Mouse (Mus musculus) forebrain, embryonic 15.5 days (tissue): ENCODE measurements at regions not wholly inside any gene's neighbourhood (a gene's known extent, or its start where the extent isn't known, plus 50 kb on each side); places are given as distances from the start of the nearest gene placed in this dataset.
A peak's percentile ranks its signal among the peaks of the same experiment; 100 is the strongest.

Experiments
- ATAC-seq: fragments of 200-750 bp; cut with Nextera tagmentation; replicated peaks from 2 replicates; pipeline ENCODE4 v1.8.0; 2017; ENCODE audit warnings: mild to moderate bottlenecking, moderate TSS enrichment, moderate library complexity
- H3K27ac ChIP-seq: fragments of 300-500 bp; sonication (generic); replicated peaks from 2 replicates; pipeline ENCODE4 v1.5.1; 2015; ENCODE audit warnings: mild to moderate bottlenecking, inconsistent platforms
- H3K27me3 ChIP-seq: fragments of 300-500 bp; sonication (generic); 2 replicates; pipeline ENCODE4 v1.6.1; 2015; ENCODE audit warnings: inconsistent platforms
- H3K36me3 ChIP-seq: fragments of 300-500 bp; sonication (generic); 2 replicates; pipeline ENCODE4 v1.6.1; 2015; ENCODE audit warnings: mild to moderate bottlenecking, inconsistent platforms
- H3K4me1 ChIP-seq: fragments of 300-500 bp; sonication (generic); 2 replicates; pipeline ENCODE4 v1.6.1; 2015; ENCODE audit warnings: inconsistent platforms
- H3K4me2 ChIP-seq: fragments of 300-500 bp; sonication (generic); replicated peaks from 2 replicates; pipeline ENCODE4 v1.6.1; 2015; ENCODE audit warnings: mild to moderate bottlenecking, inconsistent platforms
- H3K4me3 ChIP-seq: fragments of 300-500 bp; sonication (generic); 2 replicates; pipeline ENCODE4 v1.5.1; 2015; ENCODE audit warnings: mild to moderate bottlenecking, inconsistent platforms
- H3K9ac ChIP-seq: fragments of 300-500 bp; sonication (generic); replicated peaks from 2 replicates; pipeline ENCODE4 v1.6.1; 2015; ENCODE audit warnings: mild to moderate bottlenecking, inconsistent platforms
- H3K9me3 ChIP-seq: fragments of 300-500 bp; sonication (generic); 2 replicates; pipeline ENCODE4 v1.6.1; 2016; ENCODE audit warnings: inconsistent platforms
- WGBS: fragments of 180-500 bp; shearing (Covaris S2); methylation state at CpG from one replicate; pipeline ENCODE4 v1.1.7; 2015; ENCODE audit warnings: mixed read lengths; 5-methylcytosine and 5-hydroxymethylcytosine counted together

GRCm38 (mm10) chr15:67030975-67031374 is 530.3 kb upstream of the Lrrc6 start:
- Histone ChIP-seq H3K9ac (no peak overlapping the region), H3K9me3 (no peaks in the 10 kb centered on the region), H3K36me3 (no peaks in the 10 kb centered on the region), H3K4me3 (no peak overlapping the region), H3K27ac (no peak overlapping the region), H3K4me2 (no peak overlapping the region), H3K4me1 (no peaks in the 10 kb centered on the region), H3K27me3 (no peaks in the 10 kb centered on the region)
- 92% methylated on average over 1 of the region's 1 CpGs for WGBS
- no peak for ATAC-seq

GRCm38 (mm10) chr15:67028161-67028560 is 527.5 kb upstream of the Lrrc6 start:
- H3K27ac ChIP-seq = no peak overlapping the region
- H3K4me1 ChIP-seq = no peaks in the 10 kb centered on the region
- no peak overlapping the region for H3K4me3 ChIP-seq
- H3K9ac ChIP-seq = no peak overlapping the region
- H3K9me3 ChIP-seq = no peaks in the 10 kb centered on the region
- no peaks in the 10 kb centered on the region for H3K27me3 ChIP-seq
- no peak overlapping the region for H3K4me2 ChIP-seq
- WGBS = 80% methylated on average over 1 of the region's 1 CpGs
- H3K36me3 ChIP-seq = no peaks in the 10 kb centered on the region
- ATAC-seq = no peak

GRCm38 (mm10) chr15:67027751-67028150 is 527.0 kb upstream of the Lrrc6 start:
- Histone ChIP-seq H3K36me3 (no peaks in the 10 kb centered on the region), H3K4me3 (no peak overlapping the region), H3K9me3 (no peaks in the 10 kb centered on the region), H3K4me1 (no peaks in the 10 kb centered on the region), H3K27me3 (no peaks in the 10 kb centered on the region), H3K4me2 (no peak overlapping the region), H3K9ac (no peak overlapping the region), H3K27ac (no peak overlapping the region)
- WGBS = 76% methylated on average over 2 of the region's 2 CpGs
- no peak for ATAC-seq

- H3K36me3 ChIP-seq = no peaks in the 10 kb centered on the region
- no peak overlapping the region for H3K4me3 ChIP-seq
- H3K27me3 ChIP-seq = no peaks in the 10 kb centered on the region
- H3K4me1 ChIP-seq = no peaks in the 10 kb centered on the region
- H3K27ac ChIP-seq = no peak overlapping the region
- no peak overlapping the region for H3K4me2 ChIP-seq
- no peaks in the 10 kb centered on the region for H3K9me3 ChIP-seq
- no peak for ATAC-seq
- WGBS = 91% methylated on average over 4 of the region's 4 CpGs
- H3K9ac ChIP-seq = no peak overlapping the region
Measured at GRCm38 (mm10) chr15:67025746-67026145, 525.0 kb upstream of the Lrrc6 start.

DNA sequence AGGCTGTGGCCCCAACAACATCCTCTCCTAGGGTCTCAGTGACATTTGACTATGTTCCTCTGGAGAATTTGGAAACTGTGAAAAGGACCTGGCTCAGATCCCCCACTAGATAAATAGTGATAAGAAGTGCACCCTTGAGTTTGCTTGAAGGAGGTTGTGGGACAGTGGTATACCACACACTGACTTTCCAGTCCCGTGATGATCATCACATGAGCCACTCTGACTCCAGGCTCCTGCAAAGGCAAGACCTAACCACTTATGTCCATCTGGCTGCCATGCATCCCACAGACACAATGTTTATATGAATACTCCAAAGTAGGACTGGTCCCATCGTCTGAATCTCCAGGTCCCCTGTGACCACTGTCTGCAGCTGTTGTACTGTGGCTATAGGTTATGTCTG is 523.7 kb upstream of the Lrrc6 start:
- 0 out of 2 replicates have a peak, but pooled peaks cover under 1% of the 10 kb centered on the region for H3K4me1 ChIP-seq
- no peaks in the 10 kb centered on the region for H3K9me3 ChIP-seq
- no peak overlapping the region for H3K9ac ChIP-seq
- H3K27ac ChIP-seq = no peak overlapping the region
- H3K36me3 ChIP-seq = no peaks in the 10 kb centered on the region
- 92% methylated on average over 2 of the region's 2 CpGs for WGBS
- H3K4me2 ChIP-seq = no peak overlapping the region
- no peaks in the 10 kb centered on the region for H3K27me3 ChIP-seq
- H3K4me3 ChIP-seq = no peak overlapping the region
- no peak for ATAC-seq

DNA sequence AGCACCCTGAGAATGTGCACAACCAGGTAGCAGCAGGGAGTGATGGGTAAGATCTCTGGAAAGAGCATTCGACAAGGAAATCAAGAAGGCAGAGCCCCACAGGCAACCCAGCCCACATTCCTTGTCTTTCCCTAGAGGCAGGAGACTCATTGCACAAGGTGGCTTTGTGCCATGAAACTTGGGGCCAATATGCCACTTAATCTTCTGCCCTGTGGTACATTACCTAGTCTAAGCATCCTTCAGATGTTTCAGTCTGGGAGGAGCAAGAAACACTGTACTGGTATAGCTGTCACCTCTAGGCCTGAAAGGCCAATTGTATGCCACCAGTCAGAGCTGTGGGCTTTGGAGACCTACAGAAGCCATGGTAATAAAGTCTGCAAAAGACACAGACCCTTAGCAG is 522.4 kb upstream of the Lrrc6 start:
- H3K36me3 ChIP-seq = no peaks in the 10 kb centered on the region
- no peaks in the 10 kb centered on the region for H3K9me3 ChIP-seq
- H3K9ac ChIP-seq = no peak overlapping the region
- H3K27me3 ChIP-seq = no peaks in the 10 kb centered on the region
- H3K4me3 ChIP-seq = no peak overlapping the region
- no peak overlapping the region for H3K4me2 ChIP-seq
- 0 out of 2 replicates have a peak, but pooled peaks cover 3% of the 10 kb centered on the region for H3K4me1 ChIP-seq
- no peak overlapping the region for H3K27ac ChIP-seq
- 88% methylated on average over 1 of the region's 1 CpGs for WGBS
- no peak for ATAC-seq

DNA sequence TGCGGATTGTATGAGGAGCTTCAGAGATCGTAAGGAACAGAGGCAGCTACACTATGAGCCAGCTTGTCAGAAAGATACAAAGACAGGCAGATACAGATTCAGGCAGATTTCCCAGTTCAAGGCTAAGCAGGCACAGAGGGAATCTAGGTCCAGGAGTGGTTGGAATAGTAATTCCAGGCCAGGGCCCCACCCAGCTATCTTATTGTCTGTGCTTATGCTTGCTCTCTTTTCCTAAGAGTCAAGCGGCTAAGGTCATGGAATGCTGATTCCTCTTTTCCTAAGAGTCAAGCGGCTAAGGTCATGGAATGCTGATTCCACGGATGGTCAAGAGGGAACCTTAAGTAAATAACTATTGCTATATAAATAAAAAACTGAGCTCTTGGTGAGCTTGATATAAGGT is 520.7 kb upstream of the Lrrc6 start:
- 92% methylated on average over 5 of the region's 5 CpGs for WGBS
- H3K4me3 ChIP-seq = no peak overlapping the region

GRCm38 (mm10) chr15:67019891-67020290 is 519.2 kb upstream of the Lrrc6 start:
- H3K27me3 ChIP-seq = no peaks in the 10 kb centered on the region
- no peak overlapping the region for H3K9ac ChIP-seq
- 0 out of 2 replicates have a peak, but pooled peaks have one; percentile 35 for ATAC-seq
- WGBS = 70% methylated on average over 1 of the region's 1 CpGs
- H3K27ac ChIP-seq = no peak overlapping the region
- H3K4me3 ChIP-seq = no peak overlapping the region
- no peaks in the 10 kb centered on the region for H3K9me3 ChIP-seq
- H3K4me2 ChIP-seq = no peak overlapping the region
- H3K36me3 ChIP-seq = no peaks in the 10 kb centered on the region
- H3K4me1 ChIP-seq = 0 out of 2 replicates have a peak, but pooled peaks cover 3% of the 10 kb centered on the region

More for the DNA sequence above, 520.7 kb upstream of the Lrrc6 start:
- H3K36me3 ChIP-seq = no peaks in the 10 kb centered on the region
- H3K9ac ChIP-seq = no peak overlapping the region
- H3K27ac ChIP-seq = no peak overlapping the region
- H3K27me3 ChIP-seq = no peaks in the 10 kb centered on the region
- ATAC-seq = no peak
- H3K9me3 ChIP-seq = no peaks in the 10 kb centered on the region
- H3K4me2 ChIP-seq = no peak overlapping the region
- H3K4me1 ChIP-seq = 0 out of 2 replicates have a peak, but pooled peaks cover 3% of the 10 kb centered on the region

GRCm38 (mm10) chr15:67019194-67019661 is 518.5 kb upstream of the Lrrc6 start:
- no peak overlapping the region for H3K4me3 ChIP-seq
- H3K9me3 ChIP-seq = no peaks in the 10 kb centered on the region; the same call in 1 of the 2 replicates
- H3K36me3 ChIP-seq = no peaks in the 10 kb centered on the region
- 0 out of 2 replicates have a peak, but pooled peaks cover 3% of the 10 kb centered on the region for H3K4me1 ChIP-seq
- H3K4me2 ChIP-seq = no peak overlapping the region
- H3K27me3 ChIP-seq = no peaks in the 10 kb centered on the region
- WGBS = 43% methylated on average over 6 of the region's 6 CpGs
- no peak overlapping the region for H3K27ac ChIP-seq
- peak; percentile 70 for ATAC-seq
- no peak overlapping the region for H3K9ac ChIP-seq
